Comparison of ENCODE assay signal across 13 mouse cellular contexts in the genomic region with DNA sequence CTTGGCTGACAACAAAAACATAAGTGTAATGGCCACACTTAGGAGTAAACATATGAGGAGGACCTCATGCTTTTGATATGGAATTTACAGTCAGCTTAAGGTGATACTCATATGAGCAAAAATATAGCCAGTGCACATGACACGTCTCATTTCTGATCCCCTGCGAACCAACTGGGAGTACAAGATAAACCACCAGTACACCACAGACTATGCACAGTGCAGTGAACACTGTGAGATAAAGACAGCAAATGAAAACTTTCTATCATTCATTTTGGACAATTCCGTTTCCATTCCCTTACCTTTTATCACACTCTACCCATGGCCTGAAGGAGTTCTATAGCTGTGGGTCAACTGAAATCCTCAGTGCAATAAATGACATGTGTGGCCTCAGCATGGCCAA.
"Had no signal": no experiment of that assay in that cellular context is flagged by ENCODE, and none has a peak within 500 bp of the region (broad histone marks: within the 10 kb centered on the region; RNA-seq: fewer than 3 reads in every experiment).

No protein-coding gene starts in this region.

- H3K4me2 ChIP-seq: intestine, embryonic 15.5 days; kidney, embryonic 15.5 days; limb, embryonic 12.5 days; lung, embryonic 15.5 days; neural tube, embryonic 12.5 days had no signal

- H3K4me1 ChIP-seq: intestine, embryonic 15.5 days; kidney, embryonic 15.5 days; limb, embryonic 12.5 days; lung, embryonic 15.5 days; midbrain, embryonic 10.5 days; neural tube, embryonic 12.5 days had no signal

- H3K27ac ChIP-seq: intestine, embryonic 15.5 days; kidney, embryonic 15.5 days; limb, embryonic 12.5 days; lung, embryonic 15.5 days; midbrain, embryonic 10.5 days; neural tube, embryonic 12.5 days; stomach, postnatal 0 days had no signal

- DNase-seq: kidney, adult 18-20 months; kidney, postnatal 14 days; midbrain, embryonic 14.5 days; thymus, adult 18-20 months; thymus, postnatal 14 days had no signal

- H3K27me3 ChIP-seq: intestine, embryonic 15.5 days; kidney, embryonic 15.5 days; limb, embryonic 12.5 days; lung, embryonic 15.5 days; neural tube, embryonic 12.5 days had no signal

- H3K9ac ChIP-seq: intestine, embryonic 15.5 days; kidney, embryonic 15.5 days; limb, embryonic 12.5 days; lung, embryonic 15.5 days; neural tube, embryonic 12.5 days had no signal

- H3K36me3 ChIP-seq: intestine, embryonic 15.5 days; kidney, embryonic 15.5 days; limb, embryonic 12.5 days; lung, embryonic 15.5 days; midbrain, embryonic 10.5 days; neural tube, embryonic 12.5 days had no signal

- H3K9me3 ChIP-seq: intestine, embryonic 15.5 days; kidney, embryonic 15.5 days; limb, embryonic 12.5 days; lung, embryonic 15.5 days; midbrain, embryonic 10.5 days; neural tube, embryonic 12.5 days had no signal

- ATAC-seq: intestine, embryonic 15.5 days had no signal

- H3K4me3 ChIP-seq: intestine, embryonic 15.5 days; kidney, embryonic 15.5 days; limb, embryonic 12.5 days; lung, embryonic 15.5 days; midbrain, embryonic 10.5 days; myocyte; neural tube, embryonic 12.5 days had no signal
